Mouse (Mus musculus) monocyte, adult 5-6 weeks (primary cell): ENCODE measurements at regions not wholly inside any gene's neighbourhood (a gene's known extent, or its start where the extent isn't known, plus 50 kb on each side); places are given as distances from the start of the nearest gene placed in this dataset.

ENCODE experiments used
- ATAC-seq: fragments of 153-309, 156-312 bp; replicated peaks from 2 replicates; pipeline ENCODE4 v1.8.0; 2017; ENCODE audit warnings: mild to moderate bottlenecking; ENCODE audit not compliant: low TSS enrichment, insufficient number of reproducible peaks, severe bottlenecking, poor library complexity, low FRiP score

DNA sequence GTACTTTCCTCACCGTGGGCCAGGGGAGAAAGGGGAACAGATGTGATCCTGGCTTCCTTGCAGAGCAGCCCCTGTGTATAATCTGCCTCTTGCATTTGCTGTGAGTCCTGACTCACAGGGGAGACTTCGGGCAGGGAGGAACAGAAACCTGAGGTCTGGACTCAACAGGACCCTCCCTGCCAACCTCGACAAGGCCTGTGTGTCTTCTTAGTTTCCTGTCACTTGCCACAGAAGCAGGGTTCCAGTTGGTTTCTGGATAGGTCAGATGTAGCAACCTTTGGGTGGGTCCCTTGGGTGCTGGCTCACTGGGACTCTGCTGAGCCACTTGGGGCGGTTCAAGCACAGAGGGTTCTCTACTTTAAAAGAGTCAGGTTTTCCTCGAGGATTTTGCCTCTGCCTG is 292.3 kb upstream of the Id2 start:
- ATAC-seq, result peak; percentile 90

DNA sequence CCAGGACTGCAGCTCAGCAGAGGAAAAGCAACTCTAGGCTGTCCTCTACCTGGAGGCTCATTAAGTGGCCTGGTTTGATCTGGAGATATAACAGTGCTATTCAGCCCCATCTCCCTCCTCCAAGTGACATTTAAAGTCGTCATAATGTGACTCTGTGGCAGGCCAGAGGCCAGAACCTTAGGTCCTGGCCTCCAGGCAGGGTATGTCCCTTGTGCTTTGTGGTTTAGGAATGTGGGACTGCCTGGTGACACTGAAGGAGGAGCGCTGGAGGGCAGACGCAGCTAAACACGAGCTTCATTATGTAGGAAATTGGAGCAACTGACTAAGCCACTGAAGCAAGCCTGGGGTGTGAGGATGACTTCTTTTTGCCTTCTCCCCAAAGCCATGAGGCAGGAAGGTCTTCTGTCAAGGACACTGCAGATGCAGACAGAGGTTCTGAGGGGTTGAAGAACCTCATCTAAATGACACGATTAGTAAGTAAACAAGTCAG is 290.9 kb upstream of the Id2 start:
- no peak for ATAC-seq

DNA sequence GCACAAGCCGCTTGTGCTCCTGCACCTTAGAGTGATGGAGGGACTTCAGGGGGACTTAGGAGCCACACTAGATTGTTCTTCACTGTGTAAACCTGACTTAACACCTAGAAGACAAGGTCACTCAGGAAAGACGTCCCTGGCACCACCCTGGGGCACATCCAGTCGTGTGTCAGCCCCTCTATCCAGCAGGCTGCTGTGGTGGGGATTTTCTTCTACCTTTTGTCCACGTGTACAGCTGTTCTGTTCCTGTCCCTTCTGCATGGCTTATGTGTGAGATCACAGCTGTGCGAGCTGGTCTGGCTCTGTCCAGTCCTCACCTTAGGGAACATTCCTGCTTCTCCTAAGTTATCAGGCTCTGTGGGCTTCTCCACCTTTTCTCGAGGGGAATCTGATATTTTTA is 286.0 kb upstream of the Id2 start:
- no peak for ATAC-seq

DNA sequence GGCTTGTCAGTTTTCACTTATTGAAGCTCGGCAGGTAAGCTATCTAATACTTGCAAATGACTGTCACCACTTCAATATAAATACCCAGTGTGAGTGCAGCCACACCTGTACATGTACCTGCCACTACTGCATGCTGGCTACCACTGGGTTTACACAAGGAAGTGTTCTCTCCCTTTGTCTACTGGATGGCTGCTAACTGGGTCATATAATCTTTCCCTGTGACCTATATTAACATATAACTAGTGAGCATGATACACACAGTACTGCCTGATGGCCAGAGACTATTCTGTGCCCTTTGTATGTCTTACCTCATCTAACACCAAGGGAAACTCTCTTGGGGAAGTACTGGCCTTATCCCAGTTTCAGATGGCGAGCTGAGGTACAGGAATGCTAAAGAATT is 285.5 kb upstream of the Id2 start:
- ATAC-seq, result no peak

DNA sequence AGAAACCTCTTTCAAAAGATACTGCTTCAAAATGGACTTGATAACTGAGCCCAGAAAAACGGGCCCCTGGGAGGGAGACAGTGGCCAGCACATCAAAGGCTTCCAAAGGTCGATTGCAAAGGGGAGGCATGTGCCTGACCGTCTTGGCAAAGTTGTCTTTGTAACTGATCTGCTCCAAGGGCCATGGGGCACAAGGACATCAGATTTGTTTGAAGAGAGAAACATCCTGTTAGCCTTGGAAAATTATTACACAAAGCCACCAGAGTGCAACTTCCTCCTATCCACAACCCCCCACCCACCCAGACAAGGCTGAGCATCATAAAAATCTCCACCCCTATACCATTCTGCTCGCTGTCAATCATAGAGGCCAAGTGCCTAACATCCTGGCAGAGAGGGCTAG is 284.7 kb upstream of the Id2 start:
- no peak for ATAC-seq

DNA sequence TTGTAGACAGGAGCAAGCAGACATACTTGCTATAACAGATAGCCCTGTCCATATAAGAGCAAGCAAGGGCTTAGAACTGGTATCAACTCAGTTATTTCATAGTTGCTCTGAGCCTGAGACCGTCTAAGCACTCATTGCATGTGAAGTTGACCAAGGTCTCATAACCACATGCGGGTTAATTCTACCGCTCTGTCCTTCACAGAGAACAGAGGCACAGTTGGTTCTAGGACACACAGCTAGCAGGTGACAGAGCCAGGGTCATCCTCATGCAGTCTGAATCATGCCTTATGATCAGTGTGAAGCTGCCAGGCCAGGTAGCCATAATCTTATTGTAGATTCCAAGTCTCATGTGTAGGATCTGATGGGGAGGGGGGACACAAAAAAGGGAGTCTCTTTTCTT is 283.1 kb upstream of the Id2 start:
- ATAC-seq, result no peak

DNA sequence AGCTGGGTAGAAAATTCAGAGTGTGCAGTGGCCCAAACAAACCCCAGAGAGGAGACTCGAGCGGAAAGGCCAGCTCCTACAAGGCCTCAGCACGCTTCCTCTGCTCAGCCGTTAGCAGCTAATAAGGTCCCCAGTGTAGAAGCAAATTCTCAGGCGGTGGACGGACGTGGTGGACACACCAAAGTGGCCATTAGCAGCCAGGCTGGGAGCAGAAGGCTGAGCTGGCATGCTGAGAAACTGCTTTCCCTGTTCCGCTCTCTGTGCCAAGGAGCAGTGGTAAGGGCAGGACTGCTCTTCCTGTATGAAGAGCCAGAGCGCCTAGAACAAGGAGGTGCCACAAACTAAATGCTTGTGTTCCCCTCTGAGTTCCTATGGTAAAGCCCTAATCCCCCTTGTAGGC is 282.1 kb upstream of the Id2 start:
- ATAC-seq, result no peak

DNA sequence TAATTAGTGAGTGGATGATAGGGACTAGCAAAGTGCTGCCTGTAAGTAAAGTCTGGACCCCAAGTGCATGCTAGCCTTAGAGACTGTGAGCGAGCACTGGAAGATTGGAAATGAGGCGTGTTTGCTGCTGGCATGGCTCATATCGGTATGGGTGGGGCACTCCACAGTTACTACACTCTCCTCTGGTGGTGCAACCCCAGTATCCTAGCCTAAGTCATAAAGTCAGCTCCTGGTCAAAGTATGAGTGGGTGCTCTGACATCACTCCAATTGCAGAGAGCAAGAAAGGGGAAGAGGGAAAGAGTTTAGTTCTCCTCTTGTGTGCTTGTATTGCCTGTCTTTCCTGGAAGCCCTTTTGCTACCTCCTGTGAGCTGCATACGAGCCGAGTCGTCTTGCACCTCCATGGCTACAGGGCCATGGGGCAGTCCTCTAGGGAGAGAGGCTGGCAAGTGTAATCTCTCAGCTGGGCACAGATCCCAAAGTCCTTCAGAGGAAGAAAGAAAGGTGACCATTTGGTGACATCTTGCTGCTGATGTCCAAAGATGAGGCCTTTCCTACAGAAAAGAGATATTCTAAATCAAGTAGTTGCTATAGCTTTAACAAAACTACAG is 281.2 kb upstream of the Id2 start:
- peak; percentile 93 for ATAC-seq

DNA sequence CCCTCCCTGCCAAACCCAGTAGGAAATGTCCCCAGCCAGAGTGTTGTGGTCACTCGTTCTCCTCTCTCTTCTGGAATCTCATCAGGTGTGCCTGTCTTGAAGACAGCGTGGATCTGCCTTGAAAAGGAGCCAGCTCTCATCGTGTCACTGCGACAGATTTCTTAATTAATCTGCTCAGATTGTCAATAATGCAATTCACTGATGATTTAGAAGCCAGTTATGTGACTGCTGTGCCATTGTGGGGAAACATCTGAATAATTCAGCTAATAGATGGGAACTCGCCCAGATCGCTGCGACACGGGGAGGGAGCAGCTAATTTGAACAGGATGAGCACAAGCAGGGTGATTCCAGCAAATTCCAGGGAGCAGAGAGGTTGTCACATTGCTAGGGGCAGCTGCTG is 279.5 kb upstream of the Id2 start:
- ATAC-seq, result no peak

DNA sequence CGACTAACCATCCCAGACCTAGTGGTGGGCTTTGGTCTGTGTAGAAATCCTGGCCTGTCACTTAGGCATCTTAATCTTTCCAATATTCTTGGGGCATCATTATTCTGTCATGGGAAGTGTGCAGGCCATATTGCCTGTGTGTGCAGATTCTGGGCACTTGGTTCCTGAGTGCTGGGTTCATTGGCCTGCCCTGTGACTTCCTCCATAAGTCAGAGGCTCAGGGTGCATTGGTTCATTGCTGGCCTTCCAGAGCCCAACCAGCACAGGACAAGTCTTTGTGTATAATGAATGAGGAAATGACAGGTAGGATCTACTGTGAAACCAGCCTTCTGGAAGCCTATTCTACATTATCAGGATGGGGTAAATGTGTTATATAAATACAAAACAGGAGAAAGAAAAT is 270.6 kb upstream of the Id2 start:
- ATAC-seq, result no peak

DNA sequence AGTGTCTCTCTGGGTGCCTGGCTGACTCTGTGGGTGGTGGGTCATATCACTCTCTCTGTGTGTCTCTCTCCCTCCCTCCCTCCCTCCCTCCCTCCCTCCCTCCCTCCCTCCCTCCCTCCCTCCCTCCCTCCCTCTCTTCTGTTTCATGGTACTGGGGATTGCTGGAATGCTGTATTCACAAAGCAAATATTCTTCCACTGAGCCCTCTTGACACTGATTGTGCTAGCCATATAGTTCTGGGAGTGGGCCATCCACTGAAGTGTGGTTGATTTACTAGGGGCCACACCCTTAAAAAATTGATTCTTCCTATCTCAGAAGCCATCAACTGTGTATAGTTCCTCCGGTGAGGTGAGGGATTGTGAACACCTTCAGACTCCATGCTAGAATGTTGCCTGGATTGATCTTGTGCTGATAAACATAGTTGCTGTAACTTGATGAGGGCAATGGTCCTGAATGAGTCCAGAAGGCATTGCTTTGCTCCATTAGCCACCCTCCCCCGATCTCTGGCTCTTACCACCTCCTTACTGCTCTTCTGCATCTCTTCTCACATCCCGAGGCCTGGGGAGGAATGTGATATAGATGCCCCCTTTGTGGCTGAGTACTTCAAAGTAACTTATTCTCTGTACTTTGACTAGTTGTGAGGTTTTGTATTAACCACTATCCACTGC is 268.8 kb upstream of the Id2 start:
- no peak for ATAC-seq

DNA sequence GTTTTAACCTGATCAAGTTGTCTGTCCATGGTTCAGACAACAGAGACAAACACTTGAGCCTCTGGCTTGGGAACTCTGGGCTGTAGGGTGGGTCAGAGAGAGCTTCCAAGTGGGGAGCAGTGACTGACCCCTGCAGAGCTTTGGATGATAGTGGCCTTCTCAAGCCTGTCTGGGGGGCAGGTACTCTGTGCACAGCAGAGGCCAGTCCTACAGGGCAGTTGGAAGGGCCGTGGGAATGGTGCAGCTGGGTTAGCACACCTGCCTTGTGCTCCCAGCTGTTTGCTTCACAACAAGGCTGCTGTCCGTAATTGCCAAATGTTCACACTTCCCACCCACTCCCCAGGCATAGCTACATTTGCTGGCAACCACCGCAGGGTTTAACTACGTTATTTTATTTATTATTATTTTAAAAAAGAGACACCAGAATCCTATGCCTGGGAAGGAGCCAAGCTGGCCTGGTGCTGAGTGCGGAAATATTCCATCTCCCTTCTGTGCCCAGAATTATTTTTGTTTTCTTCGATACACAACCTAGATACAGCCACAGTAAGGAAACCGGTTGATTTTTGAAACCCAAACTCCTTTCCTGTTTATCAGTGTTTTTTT is 268.1 kb upstream of the Id2 start:
- ATAC-seq, result no peak

DNA sequence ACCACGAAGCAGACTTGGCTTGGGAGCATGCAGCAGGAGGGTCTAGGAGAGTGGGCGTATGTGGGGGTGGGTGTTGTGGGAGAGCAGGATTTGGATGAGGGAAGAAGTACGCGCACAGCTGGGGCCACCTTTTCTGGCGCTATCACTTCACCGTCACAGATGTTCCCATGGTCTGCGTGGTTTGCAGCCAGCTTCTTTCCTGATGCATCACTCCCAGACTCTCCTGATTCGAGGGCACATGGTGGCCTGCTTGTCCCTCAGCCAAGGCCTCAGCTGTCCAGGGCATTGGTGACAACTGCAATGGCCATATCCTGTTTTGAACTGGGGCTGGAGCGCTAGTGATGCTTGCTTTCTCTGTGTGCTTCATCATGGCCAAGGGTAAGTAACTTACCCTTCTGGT is 266.9 kb upstream of the Id2 start:
- ATAC-seq, result no peak

DNA sequence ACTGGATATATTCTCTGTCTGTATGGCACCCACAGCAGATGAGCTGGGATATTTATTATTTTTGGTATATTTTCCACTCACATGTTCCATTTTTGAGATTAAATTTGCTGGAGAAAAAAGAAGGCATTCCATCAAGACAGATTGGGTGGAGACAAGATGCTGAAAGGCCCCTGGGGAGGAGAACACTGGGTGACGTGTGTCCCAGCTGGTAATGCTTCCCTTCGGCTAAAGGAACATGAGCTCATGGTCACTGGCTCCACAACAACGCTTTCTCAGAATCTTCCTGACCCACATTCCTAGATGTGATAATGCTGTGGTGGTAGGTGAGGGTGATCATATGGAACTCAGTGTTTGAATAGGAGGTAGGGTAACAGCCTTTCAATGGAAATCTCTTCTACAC is 266.4 kb upstream of the Id2 start:
- ATAC-seq, result no peak

DNA sequence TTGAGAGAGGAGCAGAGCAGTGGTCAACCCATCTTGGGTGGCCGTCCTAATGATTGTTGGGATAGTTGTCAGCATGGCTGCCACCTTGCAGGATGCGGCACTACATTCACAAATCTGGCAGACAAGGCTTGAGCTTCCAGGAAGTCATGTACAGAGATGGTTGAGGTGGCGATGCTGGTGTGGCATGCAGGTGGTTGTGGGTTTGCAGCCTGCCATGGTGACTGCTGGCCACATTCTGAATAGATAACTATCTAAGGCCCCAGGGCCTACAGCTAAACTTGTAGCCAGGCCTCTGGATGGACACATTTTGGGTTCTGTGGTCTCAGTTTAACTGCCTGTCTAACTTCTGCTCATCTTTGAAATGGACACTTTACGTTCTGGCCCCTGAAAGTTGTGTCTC is 265.8 kb upstream of the Id2 start:
- ATAC-seq, result no peak

DNA sequence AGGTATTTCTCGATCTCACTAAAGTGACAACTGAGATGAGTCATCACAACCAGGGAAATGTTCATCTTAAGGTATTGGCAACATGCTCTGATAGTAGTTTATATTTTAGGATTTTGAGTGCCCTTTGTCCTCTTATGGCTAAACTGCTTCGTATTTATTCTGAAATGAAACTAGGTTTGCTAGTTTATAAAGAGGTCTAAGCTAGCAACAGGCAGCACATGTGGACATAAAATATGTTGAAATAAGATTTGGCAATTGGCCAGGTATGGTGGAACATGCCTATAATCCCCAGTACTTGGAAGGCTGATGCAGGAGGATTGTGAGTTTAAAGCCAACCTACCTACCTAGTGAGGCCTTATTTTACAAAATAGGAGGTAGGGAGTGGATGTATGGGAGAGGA is 263.8 kb upstream of the Id2 start:
- ATAC-seq, result no peak

DNA sequence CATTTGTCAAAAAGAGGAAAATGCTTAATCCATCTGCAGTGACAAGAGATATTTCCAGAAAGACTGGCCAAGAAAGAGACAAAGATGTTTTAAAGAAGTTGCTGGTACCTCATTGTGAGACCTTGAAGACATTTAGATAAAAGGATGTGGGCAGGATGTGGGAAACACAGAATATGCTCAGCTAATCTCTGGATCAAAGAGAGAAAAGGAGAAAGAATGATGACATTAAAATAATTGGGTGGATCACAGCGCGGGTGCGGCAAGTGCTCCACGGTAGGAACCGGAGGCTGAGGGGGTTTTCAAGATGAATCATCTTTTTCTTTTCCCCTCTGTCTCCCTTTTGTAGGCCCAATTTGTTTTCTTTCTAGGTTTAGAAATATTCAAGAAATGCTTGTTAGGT is 263.0 kb upstream of the Id2 start:
- 0 out of 2 replicates have a peak, but pooled peaks have one; percentile 43 for ATAC-seq

DNA sequence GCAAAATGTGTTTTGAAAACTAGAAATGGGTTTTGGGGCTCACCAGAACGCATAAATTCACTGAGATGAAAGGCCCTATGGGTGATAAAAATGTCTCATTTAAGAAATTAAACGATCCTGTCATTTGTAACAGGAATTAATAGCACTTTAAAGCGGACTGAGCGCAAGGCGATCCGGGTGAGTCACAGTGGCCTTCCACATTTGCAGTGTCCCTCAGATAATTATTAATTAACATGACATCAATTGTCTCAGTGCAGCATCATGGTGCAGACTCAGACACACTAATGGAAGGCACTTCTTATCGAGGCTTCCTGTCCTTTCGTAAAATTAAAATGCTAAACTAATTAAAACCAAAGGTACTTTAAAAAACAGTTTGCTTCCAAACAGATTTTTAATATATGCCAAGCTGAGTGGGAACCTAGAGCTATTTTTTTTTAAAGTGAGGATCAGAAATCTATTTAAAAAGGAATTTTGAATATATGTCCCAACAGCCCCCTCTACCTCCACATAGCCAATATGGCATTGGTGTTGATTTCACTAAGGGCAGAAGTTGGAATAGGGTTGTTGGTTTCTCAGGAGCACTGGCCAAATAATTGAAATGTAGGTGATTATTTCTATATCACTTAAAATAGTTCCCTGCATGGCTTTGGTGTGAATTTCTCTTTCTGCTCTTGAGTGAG is 262.0 kb upstream of the Id2 start:
- no peak for ATAC-seq

DNA sequence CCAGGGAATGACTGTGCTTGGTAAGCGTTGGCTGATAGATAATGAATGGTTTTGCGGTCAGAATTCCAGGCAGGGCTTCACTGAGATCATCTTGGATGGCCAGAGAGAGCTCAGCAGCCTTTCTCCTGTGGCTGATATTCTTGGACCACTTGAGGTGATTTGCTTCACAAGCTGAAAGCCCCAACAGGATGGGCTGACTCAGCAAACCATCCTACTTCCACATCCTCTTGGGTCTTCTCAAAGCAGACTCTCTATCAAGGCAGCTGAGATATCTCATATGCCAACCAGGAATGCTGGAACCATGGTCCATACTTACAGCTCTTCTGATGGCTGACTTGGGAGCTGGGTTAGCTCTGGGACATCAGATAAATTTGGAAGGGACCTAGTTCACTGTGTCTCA is 259.8 kb upstream of the Id2 start:
- 0 out of 2 replicates have a peak, but pooled peaks have one; percentile 53 for ATAC-seq

DNA sequence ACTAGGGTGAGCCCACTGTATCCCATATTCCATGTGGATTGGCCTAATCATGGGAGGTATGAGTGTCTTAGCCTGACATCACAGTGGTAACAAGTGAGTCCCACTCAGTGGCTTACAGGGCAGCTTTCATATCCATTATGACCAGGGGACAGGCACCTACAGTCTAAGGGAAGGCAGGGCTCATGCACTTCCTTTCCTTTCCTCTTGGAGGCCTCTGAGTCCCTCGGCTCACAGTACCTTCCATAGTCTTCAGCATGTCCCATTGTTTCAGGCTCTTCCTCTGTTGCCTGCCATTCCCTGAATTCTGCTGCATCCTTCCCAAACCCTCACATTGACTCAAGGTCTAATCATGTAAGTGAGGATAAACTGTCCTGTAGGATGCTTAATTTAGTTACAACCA is 258.3 kb upstream of the Id2 start:
- ATAC-seq, result no peak
